Mouse (Mus musculus) bone marrow macrophage, adult 2 months (primary cell): ENCODE measurements around the gene Hsp90b1.

Source experiments
- CTCF ChIP-seq: IDR thresholded peaks from 2 replicates; pipeline ENCODE4 v1.5.1; 2012; ENCODE audit warnings: low read depth, mild to moderate bottlenecking, low read length, moderate library complexity
- POLR2A ChIP-seq: IDR thresholded peaks from 2 replicates; pipeline ENCODE4 v1.6.1; 2012; ENCODE audit warnings: mild to moderate bottlenecking, low read depth, low read length, borderline replicate concordance

GRCm38 (mm10) chr10:86731500-86731863 is 26.2 kb upstream of the Hsp90b1 start:
- TF ChIP-seq POLR2A: no peak
- no peak; the same call in 1 of the 2 replicates for TF ChIP-seq CTCF
